Mouse (Mus musculus) kidney, embryonic 16.5 days (tissue): ENCODE results near the gene Slc25a11. TPM values are rescaled to one million over a fixed set of nuclear protein-coding genes. Genes with fewer than 3 reads are reported as not detected.

ENCODE experiments used
- ATAC-seq: fragments of 200-750 bp; cut with Nextera tagmentation; 2 replicates; pipeline ENCODE4 v1.8.0; 2017; ENCODE audit warnings: moderate TSS enrichment; ENCODE audit not compliant: low FRiP score, low TSS enrichment
- H3K27ac ChIP-seq: fragments of 300-500 bp; sonication (generic); 2 replicates; pipeline ENCODE4 v1.5.1; 2014; ENCODE audit warnings: low read length
- H3K27me3 ChIP-seq: fragments of 300-500 bp; sonication (generic); 2 replicates; pipeline ENCODE4 v1.6.1; 2014; ENCODE audit warnings: low read length, control low read depth, mixed read lengths; ENCODE audit not compliant: insufficient read depth
- H3K36me3 ChIP-seq: fragments of 300-500 bp; sonication (generic); 2 replicates; pipeline ENCODE4 v1.6.1; 2014; ENCODE audit warnings: low read length, control low read depth, mixed read lengths; ENCODE audit not compliant: insufficient read depth
- H3K4me1 ChIP-seq: fragments of 300-500 bp; sonication (generic); 2 replicates; pipeline ENCODE4 v1.6.1; 2014; ENCODE audit warnings: low read length, control low read depth, mixed read lengths; ENCODE audit not compliant: insufficient read depth
- H3K4me2 ChIP-seq: fragments of 300-500 bp; sonication (generic); replicated peaks from 2 replicates; pipeline ENCODE4 v1.6.1; 2014; ENCODE audit warnings: low read depth, low read length
- H3K4me3 ChIP-seq: fragments of 300-500 bp; sonication (generic); 2 replicates; pipeline ENCODE4 v1.5.1; 2014; ENCODE audit warnings: mild to moderate bottlenecking, low read length
- H3K9ac ChIP-seq: fragments of 300-500 bp; sonication (generic); replicated peaks from 2 replicates; pipeline ENCODE4 v1.6.1; 2014; ENCODE audit warnings: low read length
- H3K9me3 ChIP-seq: fragments of 300-500 bp; sonication (generic); 2 replicates; pipeline ENCODE4 v1.6.1; 2016; ENCODE audit warnings: low read length, control low read depth
- WGBS: fragments of 180-500 bp; shearing (Covaris S2); extraction: QIAGEN DNeasy Blood & Tissue Kit; methylation state at CpG from one replicate; pipeline ENCODE4 v1.1.7; 2014; 5-methylcytosine and 5-hydroxymethylcytosine counted together
- polyA plus RNA-seq: library from polyadenylated mRNA; unstranded; fragments of >200 nt; fragmentation: Nextera tagmentation; extraction: Ambion mirVana; gene quantifications from 2 replicates; pipeline ENCODE4 v1.2.1, GENCODE M21; 2015

Gene Slc25a11
- polyA plus RNA-seq, 1 experiment from 2014 or later: 235 TPM

- Histone ChIP-seq H3K4me1 (peaks cover 44% of the 10 kb centered on the region), H3K9me3 (no peaks in the 10 kb centered on the region), H3K4me2 (peak overlapping the region; percentile 92), H3K27me3 (no peaks in the 10 kb centered on the region), H3K9ac (peak overlapping the region; percentile 97), H3K36me3 (peaks cover 44% of the 10 kb centered on the region), H3K27ac (peak overlapping the region; percentile 96), H3K4me3 (peak overlapping the region; percentile 68)
- no peak; the same call in 1 of the 2 replicates for ATAC-seq
- WGBS: 19% methylated on average over 3 of the region's 3 CpGs
Observed at GRCm38 (mm10) chr11:70646259-70646555, 1.1 kb downstream of the Slc25a11 start.

GRCm38 (mm10) chr11:70645461-70646258 is 1.6 kb downstream of the Slc25a11 start:
- Histone ChIP-seq H3K9ac (peak overlapping the region; percentile 97), H3K4me1 (peaks cover 39% of the 10 kb centered on the region), H3K27me3 (no peaks in the 10 kb centered on the region), H3K9me3 (no peaks in the 10 kb centered on the region), H3K4me2 (peak overlapping the region; percentile 92), H3K27ac (peak overlapping the region; percentile 96), H3K4me3 (peak overlapping the region; percentile 68), H3K36me3 (peaks cover 38% of the 10 kb centered on the region)
- no peak for ATAC-seq
- WGBS: 86% methylated on average over 12 of the region's 12 CpGs

- ATAC-seq: no peak
- Histone ChIP-seq H3K4me2 (0 out of 2 replicates have a peak overlapping the region, but pooled peaks have one; percentile 92), H3K9ac (peak overlapping the region; percentile 16; the same call in 1 of the 2 replicates), H3K27ac (no peak overlapping the region), H3K9me3 (no peaks in the 10 kb centered on the region), H3K36me3 (peaks cover 30% of the 10 kb centered on the region), H3K4me1 (peaks cover 32% of the 10 kb centered on the region), H3K4me3 (no peak overlapping the region), H3K27me3 (no peaks in the 10 kb centered on the region)
- WGBS: 97% methylated on average over 8 of the region's 8 CpGs
Observed at GRCm38 (mm10) chr11:70644564-70645103, 2.6 kb downstream of the Slc25a11 start.

- ATAC-seq: no peak
- peaks cover 16% of the 10 kb centered on the region for H3K4me1 ChIP-seq
- H3K9me3 ChIP-seq: no peaks in the 10 kb centered on the region
- H3K4me2 ChIP-seq: no peak overlapping the region
- 92% methylated on average over 6 of the region's 6 CpGs for WGBS
- H3K9ac ChIP-seq: no peak overlapping the region
- no peak overlapping the region for H3K4me3 ChIP-seq
- peaks cover 21% of the 10 kb centered on the region for H3K36me3 ChIP-seq
- no peaks in the 10 kb centered on the region for H3K27me3 ChIP-seq
- H3K27ac ChIP-seq: no peak overlapping the region
Observed at GRCm38 (mm10) chr11:70643051-70643450, 4.2 kb downstream of the Slc25a11 start.

- peaks cover 21% of the 10 kb centered on the region for H3K36me3 ChIP-seq
- H3K9me3 ChIP-seq: no peaks in the 10 kb centered on the region
- H3K4me1 ChIP-seq: peaks cover 12% of the 10 kb centered on the region
- no peak overlapping the region for H3K9ac ChIP-seq
- H3K27me3 ChIP-seq: no peaks in the 10 kb centered on the region
- no peak overlapping the region for H3K4me2 ChIP-seq
- no peak overlapping the region for H3K4me3 ChIP-seq
- 81% methylated on average over 7 of the region's 7 CpGs for WGBS
- H3K27ac ChIP-seq: no peak overlapping the region
- no peak for ATAC-seq
Observed at GRCm38 (mm10) chr11:70641241-70641640, 6.0 kb downstream of the Slc25a11 start.

- Histone ChIP-seq H3K9me3 (no peaks in the 10 kb centered on the region), H3K4me2 (no peak overlapping the region), H3K36me3 (peaks cover 16% of the 10 kb centered on the region), H3K4me3 (no peak overlapping the region), H3K27ac (no peak overlapping the region), H3K27me3 (no peaks in the 10 kb centered on the region), H3K9ac (no peak overlapping the region), H3K4me1 (no peaks in the 10 kb centered on the region)
- WGBS: 84% methylated on average over 8 of the region's 8 CpGs
- ATAC-seq: no peak
Observed at GRCm38 (mm10) chr11:70639976-70640375, 7.3 kb downstream of the Slc25a11 start.

GRCm38 (mm10) chr11:70638714-70639278 is 8.5 kb downstream of the Slc25a11 start, which contains the start of gene Gp1ba:
Gp1ba (plus strand) TSS chr11:70639122.
- no peak for ATAC-seq
- no peaks in the 10 kb centered on the region for H3K27me3 ChIP-seq
- H3K27ac ChIP-seq: no peak within 1 kb of the TSS
- no peak within 1 kb of the TSS for H3K4me3 ChIP-seq
- WGBS: 39% methylated on average over 5 of the region's 5 CpGs
- no peak within 1 kb of the TSS for H3K4me2 ChIP-seq
- 0 out of 2 replicates have a peak, but pooled peaks cover 8% of the 10 kb centered on the region for H3K36me3 ChIP-seq
- no peak within 1 kb of the TSS for H3K9ac ChIP-seq
- no peaks in the 10 kb centered on the region for H3K9me3 ChIP-seq
- no peaks in the 10 kb centered on the region for H3K4me1 ChIP-seq

GRCm38 (mm10) chr11:70638293-70638692 is 9.0 kb downstream of the Slc25a11 start:
- Histone ChIP-seq H3K36me3 (0 out of 2 replicates have a peak, but pooled peaks cover 3% of the 10 kb centered on the region), H3K9ac (no peak overlapping the region), H3K9me3 (no peaks in the 10 kb centered on the region), H3K4me2 (no peak overlapping the region), H3K27ac (no peak overlapping the region), H3K4me1 (no peaks in the 10 kb centered on the region), H3K27me3 (no peaks in the 10 kb centered on the region), H3K4me3 (no peak overlapping the region)
- no peak for ATAC-seq
- 85% methylated on average over 1 of the region's 1 CpGs for WGBS

GRCm38 (mm10) chr11:70637764-70638163 is 9.5 kb downstream of the Slc25a11 start:
- Histone ChIP-seq H3K9ac (no peak overlapping the region), H3K4me2 (no peak overlapping the region), H3K27me3 (no peaks in the 10 kb centered on the region), H3K9me3 (no peaks in the 10 kb centered on the region), H3K27ac (no peak overlapping the region), H3K4me3 (no peak overlapping the region), H3K4me1 (no peaks in the 10 kb centered on the region), H3K36me3 (no peaks in the 10 kb centered on the region)
- WGBS: 90% methylated on average over 1 of the region's 1 CpGs
- no peak for ATAC-seq

GRCm38 (mm10) chr11:70635601-70636000 is 11.7 kb downstream of the Slc25a11 start:
- WGBS: 76% methylated on average over 4 of the region's 4 CpGs
- H3K4me2 ChIP-seq: no peak overlapping the region
- no peaks in the 10 kb centered on the region for H3K36me3 ChIP-seq
- no peak overlapping the region for H3K9ac ChIP-seq
- no peaks in the 10 kb centered on the region for H3K9me3 ChIP-seq
- H3K4me3 ChIP-seq: no peak overlapping the region
- no peaks in the 10 kb centered on the region for H3K4me1 ChIP-seq
- no peak overlapping the region for H3K27ac ChIP-seq
- ATAC-seq: no peak
- no peaks in the 10 kb centered on the region for H3K27me3 ChIP-seq
